Mouse (Mus musculus): ENCODE results near the gene Fxn. TPM values are rescaled to one million over a fixed set of nuclear protein-coding genes. Genes with fewer than 3 reads are reported as not detected.

Fxn gene
- polyA plus RNA-seq, 1 experiment from 2014 or later, result 73.6 TPM

Other genes with a start within 250 kb of the Fxn start
- gene Fam189a2, start 249.6 kb downstream of the Fxn start, polyA plus RNA-seq (2016; fragmentation: Nextera tagmentation; extraction: Ambion mirVana), result 0.11 TPM in 1 of 2 replicates, not detected in the other
- gene Tjp2, start 55.6 kb downstream of the Fxn start, polyA plus RNA-seq (2016; fragmentation: Nextera tagmentation; extraction: Ambion mirVana), result 8.7 and 9.1 TPM in 2 replicates
- 45.1 and 47.6 TPM in 2 replicates for gene Fam122a, start 196.8 kb upstream of the Fxn start, polyA plus RNA-seq (2016; fragmentation: Nextera tagmentation; extraction: Ambion mirVana)